Mouse (Mus musculus): ENCODE measurements at regions not wholly inside any gene's neighbourhood (a gene's known extent, or its start where the extent isn't known, plus 50 kb on each side); places are given as distances from the start of the nearest gene placed in this dataset.
A peak's percentile ranks its signal among the peaks of the same experiment; 100 is the strongest.

DNA sequence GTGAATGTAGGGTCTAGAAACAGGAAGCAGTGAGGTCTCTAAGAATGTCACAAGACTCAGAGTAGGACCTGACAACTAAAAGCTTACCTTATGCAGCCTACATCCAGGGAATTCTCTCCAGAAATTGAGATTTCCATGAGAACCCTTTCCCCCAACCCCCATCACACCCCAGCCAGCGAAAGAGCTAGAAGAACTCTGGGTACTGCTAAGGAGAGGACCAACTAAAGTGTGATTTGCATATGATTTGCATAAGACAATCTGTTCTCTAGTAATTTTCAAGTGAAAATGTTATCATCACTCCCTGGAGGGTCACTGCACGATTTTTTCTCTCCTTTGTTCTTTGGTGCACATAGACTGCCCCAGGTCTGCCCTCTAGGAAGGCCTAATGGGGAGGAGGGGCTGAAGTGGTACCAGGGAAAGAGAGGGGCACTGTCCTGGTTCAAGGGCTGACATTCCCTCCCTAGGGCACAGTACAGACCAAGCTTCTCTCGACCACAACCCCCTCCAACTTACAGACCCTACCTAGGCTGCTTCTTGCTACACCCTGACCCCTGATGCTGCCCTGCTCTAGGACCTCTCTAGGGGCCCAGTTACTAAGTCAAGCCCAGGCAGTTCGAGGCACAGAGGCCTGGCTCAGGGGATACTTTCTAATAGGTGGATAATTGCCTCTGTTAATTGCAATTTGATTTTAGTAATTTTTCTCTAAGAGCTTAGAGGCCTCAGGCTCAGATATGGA lies 77.4 kb upstream of the Pja1 start:
- H3K27me3 ChIP-seq (ENCODE audit: insufficient read depth, low read length): no peaks in the 10 kb centered on the region
- peak overlapping the region; percentile 40; the same call in 1 of the 2 replicates for H3K27ac ChIP-seq (ENCODE audit: low read depth, low read length)
- DNase-seq (no peak), ATAC-seq (peak; percentile 67)
- H3K4me2 ChIP-seq (ENCODE audit: low read depth): no peak overlapping the region
- no peak overlapping the region for H3K9ac ChIP-seq
- WGBS: 40% methylated on average over 4 of the region's 4 CpGs
- H3K4me1 ChIP-seq (ENCODE audit: insufficient read depth): peaks cover 6% of the 10 kb centered on the region; the same call in 1 of the 2 replicates
- H3K36me3 ChIP-seq (ENCODE audit: insufficient read depth): no peaks in the 10 kb centered on the region
- H3K4me3 ChIP-seq (ENCODE audit: low read depth, low read length): no peak overlapping the region
- no peak for TF ChIP-seq CTCF (IDR thresholded peaks at IDR 0.05; ENCODE audit: low read depth)
- no peaks in the 10 kb centered on the region for H3K9me3 ChIP-seq (ENCODE audit: low read length)

DNA sequence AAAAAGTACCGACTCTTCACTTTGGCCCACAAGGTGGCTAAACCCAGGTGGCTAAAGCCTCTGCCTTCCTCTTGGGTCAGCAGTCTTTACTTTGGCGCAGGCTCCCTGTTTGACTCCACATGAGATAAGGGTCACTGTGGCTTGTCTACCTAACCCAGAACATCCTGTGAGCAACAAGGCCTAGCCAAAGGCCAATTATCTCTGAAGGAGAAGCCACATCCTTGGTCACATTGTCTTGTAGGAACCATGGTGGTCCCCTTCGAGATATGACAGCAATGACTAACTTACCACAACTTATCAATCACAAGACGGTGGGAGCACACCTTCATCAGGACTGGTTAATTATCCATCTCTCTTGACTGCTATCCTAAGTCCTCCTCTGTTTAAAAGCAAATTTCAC lies 73.3 kb upstream of the Pja1 start:
- no peak for TF ChIP-seq CTCF (IDR thresholded peaks at IDR 0.05; ENCODE audit: low read depth)
- H3K4me3 ChIP-seq (ENCODE audit: low read depth, low read length): no peak overlapping the region
- DNase-seq (no peak), ATAC-seq (no peak)
- H3K27me3 ChIP-seq (ENCODE audit: insufficient read depth, low read length): no peaks in the 10 kb centered on the region
- 94% methylated on average over 4 of the region's 4 CpGs for WGBS
- no peak overlapping the region for H3K9ac ChIP-seq
- H3K27ac ChIP-seq (ENCODE audit: low read depth, low read length): no peak overlapping the region
- H3K4me1 ChIP-seq (ENCODE audit: insufficient read depth): peaks cover 6% of the 10 kb centered on the region; the same call in 1 of the 2 replicates
- no peaks in the 10 kb centered on the region for H3K36me3 ChIP-seq (ENCODE audit: insufficient read depth)
- no peak overlapping the region for H3K4me2 ChIP-seq (ENCODE audit: low read depth)
- no peaks in the 10 kb centered on the region for H3K9me3 ChIP-seq (ENCODE audit: low read length)

- Histone ChIP-seq H3K4me2 (ENCODE audit: low read depth) (no peak overlapping the region), H3K4me3 (ENCODE audit: low read depth, low read length) (no peak overlapping the region), H3K27me3 (ENCODE audit: insufficient read depth, low read length) (no peaks in the 10 kb centered on the region), H3K27ac (ENCODE audit: low read depth, low read length) (no peak overlapping the region), H3K9ac (no peak overlapping the region), H3K36me3 (ENCODE audit: insufficient read depth) (no peaks in the 10 kb centered on the region), H3K9me3 (ENCODE audit: low read length) (no peaks in the 10 kb centered on the region), H3K4me1 (ENCODE audit: insufficient read depth) (no peaks in the 10 kb centered on the region)
- ATAC-seq: no peak
- no peak for DNase-seq
- TF ChIP-seq CTCF (IDR thresholded peaks at IDR 0.05; ENCODE audit: low read depth): no peak
- WGBS: 73% methylated on average over 3 of the region's 3 CpGs
These were observed 70.8 kb upstream of the Pja1 start for GRCm38 (mm10) chrX:99541916-99542315.

GRCm38 (mm10) chrX:99540087-99540576 lies 69.1 kb upstream of the Pja1 start:
- WGBS: 38% methylated on average over 6 of the region's 6 CpGs
- no peaks in the 10 kb centered on the region for H3K27me3 ChIP-seq (ENCODE audit: insufficient read depth, low read length)
- no peak overlapping the region for H3K4me2 ChIP-seq (ENCODE audit: low read depth)
- no peaks in the 10 kb centered on the region for H3K36me3 ChIP-seq (ENCODE audit: insufficient read depth)
- no peaks in the 10 kb centered on the region for H3K4me1 ChIP-seq (ENCODE audit: insufficient read depth)
- no peak for TF ChIP-seq CTCF (IDR thresholded peaks at IDR 0.05; ENCODE audit: low read depth)
- no peaks in the 10 kb centered on the region for H3K9me3 ChIP-seq (ENCODE audit: low read length)
- H3K9ac ChIP-seq: no peak overlapping the region
- DNase-seq (peak; percentile 70), ATAC-seq (peak; percentile 93)
- peak overlapping the region; percentile 35; the same call in 1 of the 2 replicates for H3K27ac ChIP-seq (ENCODE audit: low read depth, low read length)
- H3K4me3 ChIP-seq (ENCODE audit: low read depth, low read length): no peak overlapping the region

GRCm38 (mm10) chrX:99539684-99540083 lies 68.6 kb upstream of the Pja1 start:
- peak; percentile 28 for ATAC-seq
- no peak overlapping the region for H3K4me3 ChIP-seq (ENCODE audit: low read depth, low read length)

GRCm38 (mm10) chrX:99537814-99538213 lies 66.7 kb upstream of the Pja1 start:
- ATAC-seq (no peak), DNase-seq (no peak)
- 88% methylated on average over 4 of the region's 4 CpGs for WGBS
- H3K4me3 ChIP-seq (ENCODE audit: low read depth, low read length): no peak overlapping the region
- no peaks in the 10 kb centered on the region for H3K9me3 ChIP-seq (ENCODE audit: low read length)
- no peak overlapping the region for H3K27ac ChIP-seq (ENCODE audit: low read depth, low read length)
- no peak overlapping the region for H3K4me2 ChIP-seq (ENCODE audit: low read depth)
- H3K9ac ChIP-seq: no peak overlapping the region
- no peaks in the 10 kb centered on the region for H3K27me3 ChIP-seq (ENCODE audit: insufficient read depth, low read length)
- no peak for TF ChIP-seq CTCF (IDR thresholded peaks at IDR 0.05; ENCODE audit: low read depth)
- no peaks in the 10 kb centered on the region for H3K36me3 ChIP-seq (ENCODE audit: insufficient read depth)
- no peaks in the 10 kb centered on the region for H3K4me1 ChIP-seq (ENCODE audit: insufficient read depth)

More at GRCm38 (mm10) chrX:99539684-99540083, 68.6 kb upstream of the Pja1 start:
- peak; percentile 34 for DNase-seq
- WGBS: 75% methylated on average over 4 of the region's 4 CpGs
- no peaks in the 10 kb centered on the region for H3K27me3 ChIP-seq (ENCODE audit: insufficient read depth, low read length)
- no peaks in the 10 kb centered on the region for H3K4me1 ChIP-seq (ENCODE audit: insufficient read depth)
- H3K27ac ChIP-seq (ENCODE audit: low read depth, low read length): peak overlapping the region; percentile 35; the same call in 1 of the 2 replicates
- no peak overlapping the region for H3K9ac ChIP-seq
- no peaks in the 10 kb centered on the region for H3K36me3 ChIP-seq (ENCODE audit: insufficient read depth)
- no peak overlapping the region for H3K4me2 ChIP-seq (ENCODE audit: low read depth)
- no peak for TF ChIP-seq CTCF (IDR thresholded peaks at IDR 0.05; ENCODE audit: low read depth)
- no peaks in the 10 kb centered on the region for H3K9me3 ChIP-seq (ENCODE audit: low read length)

DNA sequence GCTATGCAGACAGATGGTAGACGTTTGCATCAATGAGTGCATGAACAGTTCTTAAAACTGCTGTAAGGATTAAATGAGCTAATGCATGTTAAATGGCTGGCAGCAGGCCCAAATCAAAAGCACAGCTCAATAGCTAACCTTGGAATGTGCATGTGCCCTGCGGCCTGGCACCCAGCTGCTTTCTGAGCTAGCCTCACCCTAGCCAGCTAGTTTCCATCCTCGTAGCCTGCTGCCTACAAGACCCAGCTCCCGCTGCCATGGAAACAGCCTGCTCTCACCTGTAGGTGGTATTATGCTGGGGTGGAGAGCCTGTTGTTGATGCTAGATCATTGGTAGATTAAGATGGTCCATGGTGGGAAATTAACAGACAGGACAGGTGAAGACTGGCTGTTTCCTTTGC lies 63.8 kb upstream of the Pja1 start:
- no peak for ATAC-seq

More for the DNA sequence above, 63.8 kb upstream of the Pja1 start:
- H3K27me3 ChIP-seq (ENCODE audit: insufficient read depth, low read length): no peaks in the 10 kb centered on the region
- no peaks in the 10 kb centered on the region for H3K4me1 ChIP-seq (ENCODE audit: insufficient read depth)
- no peak overlapping the region for H3K9ac ChIP-seq
- no peak overlapping the region for H3K4me2 ChIP-seq (ENCODE audit: low read depth)
- no peaks in the 10 kb centered on the region for H3K36me3 ChIP-seq (ENCODE audit: insufficient read depth)
- no peaks in the 10 kb centered on the region for H3K9me3 ChIP-seq (ENCODE audit: low read length)
- H3K4me3 ChIP-seq (ENCODE audit: low read depth, low read length): no peak overlapping the region
- 44% methylated on average over 4 of the region's 4 CpGs for WGBS
- DNase-seq: no peak
- peak overlapping the region; percentile 3; the same call in 1 of the 2 replicates for H3K27ac ChIP-seq (ENCODE audit: low read depth, low read length)
- TF ChIP-seq CTCF (IDR thresholded peaks at IDR 0.05; ENCODE audit: low read depth): no peak

Measured in forebrain, postnatal 0 days (tissue).